Mouse (Mus musculus) hindbrain, postnatal 0 days (tissue): Measurements from ENCODE around the gene Gng2. TPM values are rescaled to one million over a fixed set of nuclear protein-coding genes. Genes with fewer than 3 reads are reported as not detected.
"Not testable (repeated sequence)": the region's sequence is repeated elsewhere in the genome, so short reads cannot be mapped to it uniquely, and the experiment has no call there.

Experiments used
- ATAC-seq: fragments of 200-750 bp; cut with Nextera tagmentation; 2 replicates; pipeline ENCODE4 v1.8.0; 2017; ENCODE audit warnings: mild to moderate bottlenecking, moderate TSS enrichment, moderate library complexity
- DNase-seq: peaks from one replicate; pipeline ENCODE4 v3.0.0-alpha.2; 2015; ENCODE audit warnings: low spot score
- H3K27ac ChIP-seq: fragments of 300-500 bp; sonication (generic); 2 replicates; pipeline ENCODE4 v1.5.1; 2014; ENCODE audit warnings: mild to moderate bottlenecking
- H3K27me3 ChIP-seq: fragments of 300-500 bp; sonication (generic); 2 replicates; pipeline ENCODE4 v1.6.1; 2014; ENCODE audit warnings: low read length, mixed read lengths; ENCODE audit not compliant: insufficient read depth
- H3K36me3 ChIP-seq: fragments of 300-500 bp; sonication (generic); 2 replicates; pipeline ENCODE4 v1.6.1; 2014; ENCODE audit warnings: low read length, mixed read lengths; ENCODE audit not compliant: insufficient read depth
- H3K4me1 ChIP-seq: fragments of 300-500 bp; sonication (generic); 2 replicates; pipeline ENCODE4 v1.6.1; 2014; ENCODE audit warnings: antibody characterized with exemption, low read length, mixed read lengths; ENCODE audit not compliant: insufficient read depth
- H3K4me2 ChIP-seq: fragments of 300-500 bp; sonication (generic); 2 replicates; pipeline ENCODE4 v1.6.1; 2014; ENCODE audit warnings: low read depth, mild to moderate bottlenecking, low read length, moderate library complexity, mixed read lengths
- H3K4me3 ChIP-seq: fragments of 300-500 bp; sonication (generic); 2 replicates; pipeline ENCODE4 v1.5.1; 2014; ENCODE audit warnings: low read length
- H3K9ac ChIP-seq: fragments of 300-500 bp; sonication (generic); replicated peaks from 2 replicates; pipeline ENCODE4 v1.6.1; 2014; ENCODE audit warnings: mild to moderate bottlenecking, low read length, moderate library complexity, mixed read lengths
- H3K9me3 ChIP-seq: fragments of 300-500 bp; sonication (generic); 2 replicates; pipeline ENCODE4 v1.6.1; 2016; ENCODE audit warnings: low read length, mixed read lengths
- CTCF ChIP-seq: IDR thresholded peaks from 2 replicates; pipeline ENCODE4 v1.5.1; 2016; ENCODE audit warnings: antibody characterized with exemption, control low read depth, low read depth
- WGBS: fragments of 180-500 bp; shearing (Covaris S2); extraction: QIAGEN DNeasy Blood & Tissue Kit; methylation state at CpG from one replicate; pipeline ENCODE4 v1.1.7; 2014; 5-methylcytosine and 5-hydroxymethylcytosine counted together
- polyA plus RNA-seq: library from polyadenylated mRNA; unstranded; fragments of >200 nt; fragmentation: Nextera tagmentation; extraction: Ambion mirVana; gene quantifications from 2 replicates; pipeline ENCODE4 v1.2.1, GENCODE M21; 2015
- total RNA-seq: library from RNA; depleted of rRNA; stranded (reverse); fragments of >200 nt; gene quantifications from 2 replicates; pipeline ENCODE4 v1.2.3, GENCODE M21; 2014

Gng2 gene
- total and polyA plus RNA-seq, 2 experiments from 2014 or later = 218 to 265 TPM

DNA sequence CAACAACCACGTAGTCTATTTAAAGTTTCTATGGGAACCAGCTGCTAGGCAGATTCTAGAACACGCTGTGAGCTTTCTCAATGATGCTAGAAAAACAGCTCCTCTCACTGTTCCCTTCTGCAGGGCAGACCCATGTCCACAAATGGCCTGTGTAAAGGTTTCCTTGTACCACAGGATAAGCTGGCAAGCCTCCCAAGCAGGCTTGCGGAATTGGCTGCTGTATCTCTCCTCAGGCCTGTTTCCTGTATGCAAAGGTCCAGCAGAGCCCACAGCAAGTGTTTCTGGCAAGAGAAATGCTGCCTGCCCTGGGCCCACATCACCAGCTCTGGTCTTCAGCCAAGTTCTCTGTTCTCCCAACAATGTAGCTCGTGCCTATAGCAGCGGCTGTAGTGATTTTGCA, 71.8 kb downstream of the Gng2 start:
- Histone ChIP-seq H3K9me3 (no peaks in the 10 kb centered on the region), H3K9ac (no peak overlapping the region), H3K36me3 (no peaks in the 10 kb centered on the region), H3K27ac (peak overlapping the region; percentile 70), H3K4me2 (no peak overlapping the region), H3K4me1 (peaks cover 14% of the 10 kb centered on the region), H3K27me3 (no peaks in the 10 kb centered on the region), H3K4me3 (no peak overlapping the region)
- 16% methylated on average over 5 of the region's 5 CpGs for WGBS
- DNase-seq (peak; percentile 89), ATAC-seq (peak; percentile 89)
- TF ChIP-seq CTCF = no peak

DNA sequence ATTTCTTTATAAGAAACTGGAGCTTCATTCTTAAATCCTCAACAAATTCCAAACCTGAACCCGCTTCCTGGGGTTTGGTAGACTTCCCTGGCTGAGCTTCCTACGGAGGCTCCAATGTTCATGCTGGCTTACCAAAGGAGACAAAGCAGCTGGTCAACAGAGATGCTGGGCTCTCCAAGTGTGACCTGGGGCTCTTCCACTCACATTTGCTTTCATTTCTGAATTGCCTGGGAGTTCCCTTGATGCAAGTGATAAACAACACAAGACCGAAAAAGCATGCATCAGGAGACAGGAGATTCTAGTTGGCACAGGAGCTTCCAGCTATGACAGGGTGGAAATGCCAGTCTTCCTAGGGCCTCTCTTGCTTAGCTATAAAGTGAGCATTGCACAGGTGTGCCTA, 72.6 kb downstream of the Gng2 start:
- no peaks in the 10 kb centered on the region for H3K36me3 ChIP-seq
- H3K9me3 ChIP-seq = no peaks in the 10 kb centered on the region
- no peak overlapping the region for H3K4me2 ChIP-seq
- H3K4me3 ChIP-seq = no peak overlapping the region
- WGBS = 45% methylated on average over 3 of the region's 3 CpGs
- no peak overlapping the region for H3K9ac ChIP-seq
- ATAC-seq (0 out of 2 replicates have a peak, but pooled peaks have one; percentile 32), DNase-seq (peak; percentile 30)
- peak overlapping the region; percentile 70 for H3K27ac ChIP-seq
- TF ChIP-seq CTCF = no peak
- H3K4me1 ChIP-seq = peaks cover 14% of the 10 kb centered on the region
- H3K27me3 ChIP-seq = no peaks in the 10 kb centered on the region

- ATAC-seq (no peak), DNase-seq (no peak)
- no peaks in the 10 kb centered on the region for H3K9me3 ChIP-seq
- H3K36me3 ChIP-seq = no peaks in the 10 kb centered on the region
- no peak for TF ChIP-seq CTCF
- H3K27ac ChIP-seq = peak overlapping the region; percentile 45; the same call in 1 of the 2 replicates
- no peak overlapping the region for H3K9ac ChIP-seq
- no peaks in the 10 kb centered on the region for H3K27me3 ChIP-seq
- no peak overlapping the region for H3K4me3 ChIP-seq
- 41% methylated on average over 5 of the region's 5 CpGs for WGBS
- H3K4me2 ChIP-seq = no peak overlapping the region
- H3K4me1 ChIP-seq = peaks cover 14% of the 10 kb centered on the region
Measured at GRCm38 (mm10) chr14:19904031-19904430, 73.4 kb downstream of the Gng2 start.

DNA sequence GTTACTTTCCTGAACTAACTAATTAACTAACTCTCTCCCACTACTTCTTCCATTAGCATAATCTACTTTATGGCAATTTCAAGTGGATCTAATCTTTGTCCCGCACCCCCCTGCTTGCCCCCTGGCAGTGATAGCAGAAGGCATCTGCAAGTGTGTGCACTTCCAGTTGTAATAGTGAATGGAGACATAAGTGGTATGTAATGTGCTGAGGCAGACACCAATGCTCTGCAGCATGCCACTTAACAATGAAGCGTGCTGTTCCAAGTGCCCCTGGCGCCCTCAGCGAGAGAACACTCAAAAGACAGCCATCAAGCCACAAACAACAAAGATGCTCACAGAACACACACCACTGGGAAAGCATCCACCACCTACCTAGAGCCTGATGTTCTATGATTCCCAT, 76.9 kb downstream of the Gng2 start:
- TF ChIP-seq CTCF = no peak
- no peak overlapping the region for H3K4me3 ChIP-seq
- peaks cover 11% of the 10 kb centered on the region for H3K4me1 ChIP-seq
- no peak overlapping the region for H3K27ac ChIP-seq
- no peaks in the 10 kb centered on the region for H3K36me3 ChIP-seq
- no peaks in the 10 kb centered on the region for H3K27me3 ChIP-seq
- DNase-seq = no peak
- ATAC-seq = peak; percentile 51; the same call in 1 of the 2 replicates
- no peaks in the 10 kb centered on the region for H3K9me3 ChIP-seq
- H3K4me2 ChIP-seq = no peak overlapping the region
- 44% methylated on average over 4 of the region's 4 CpGs for WGBS
- no peak overlapping the region for H3K9ac ChIP-seq

- Histone ChIP-seq H3K4me2 (no peak overlapping the region), H3K27me3 (no peaks in the 10 kb centered on the region), H3K9me3 (no peaks in the 10 kb centered on the region), H3K4me1 (no peaks in the 10 kb centered on the region), H3K27ac (no peak overlapping the region), H3K36me3 (peaks cover 21% of the 10 kb centered on the region), H3K4me3 (no peak overlapping the region), H3K9ac (no peak overlapping the region)
- DNase-seq = no peak
- ATAC-seq = no peak
- no peak for TF ChIP-seq CTCF
- WGBS = 94% methylated on average over 5 of the region's 5 CpGs
Measured at GRCm38 (mm10) chr14:19887569-19887968, 89.9 kb downstream of the Gng2 start.

- WGBS = 90% methylated on average over 1 of the region's 1 CpGs
- DNase-seq, H3K9ac ChIP-seq, H3K4me2 ChIP-seq, H3K9me3 ChIP-seq, H3K27ac ChIP-seq, ATAC-seq, H3K4me3 ChIP-seq, H3K4me1 ChIP-seq, H3K36me3 ChIP-seq, H3K27me3 ChIP-seq: not testable (repeated sequence)
Measured at GRCm38 (mm10) chr14:19884431-19884830, 93.0 kb downstream of the Gng2 start.

GRCm38 (mm10) chr14:19874201-19874807, 103.1 kb downstream of the Gng2 start:
- DNase-seq (no peak), ATAC-seq (no peak)
- Histone ChIP-seq H3K4me1 (no peaks in the 10 kb centered on the region), H3K4me2 (no peak overlapping the region), H3K9me3 (no peaks in the 10 kb centered on the region), H3K4me3 (no peak overlapping the region), H3K9ac (no peak overlapping the region), H3K27me3 (no peaks in the 10 kb centered on the region), H3K36me3 (peaks cover 7% of the 10 kb centered on the region; the same call in 1 of the 2 replicates), H3K27ac (no peak overlapping the region)
- no peak for TF ChIP-seq CTCF
- 77% methylated on average over 11 of the region's 11 CpGs for WGBS
